17 mouse cellular contexts compared by ENCODE assay signal in the genomic region with DNA sequence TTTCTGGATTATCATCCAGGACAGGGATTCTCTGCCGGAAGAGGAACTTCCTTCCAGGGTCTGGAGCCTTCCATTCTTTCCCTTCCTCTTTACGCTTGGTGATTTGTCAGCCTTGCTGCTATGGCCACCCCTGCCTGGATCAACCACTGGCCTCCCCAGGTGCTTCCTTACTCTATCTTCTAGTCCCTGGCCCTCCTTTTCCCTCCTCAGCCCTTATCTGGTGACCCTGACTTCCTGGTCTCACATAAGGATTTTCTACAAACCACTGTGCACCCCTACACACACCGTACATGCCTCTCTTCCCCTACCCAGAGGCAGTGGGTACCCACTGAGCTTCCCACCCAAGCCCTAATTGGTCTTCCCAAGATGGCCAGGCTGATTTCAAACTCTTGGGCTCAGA. TPM values are rescaled to one million over a fixed set of nuclear protein-coding genes. Genes with fewer than 3 reads are reported as not detected.
DNase-seq lines count a peak whose midpoint lies in the region; ATAC-seq and TF ChIP-seq lines count a peak whose summit lies in the region.
"Had no signal": no experiment of that assay in that cellular context is flagged by ENCODE, and none has a peak within 500 bp of the region (broad histone marks: within the 10 kb centered on the region; RNA-seq: fewer than 3 reads in every experiment).

No protein-coding gene starts in this region.

- no peak overlapping the region for H3K27ac ChIP-seq in liver, embryonic 12.5 days
- H3K27ac ChIP-seq in thymus, adult 2 months (ENCODE audit: control insufficient read depth, insufficient read depth, low read length), result no peak overlapping the region
- H3K27ac ChIP-seq: embryonic facial prominence, embryonic 12.5 days; forebrain, embryonic 15.5 days; heart, embryonic 10.5 days; hindbrain, embryonic 12.5 days had no signal

- H3K27me3 ChIP-seq in liver, embryonic 12.5 days (replicated peaks), result peaks cover 46% of the 10 kb centered on the region
- peaks cover 79% of the 10 kb centered on the region for H3K27me3 ChIP-seq in megakaryocyte, embryonic 14.5 days (replicated peaks)
- no peaks in the 10 kb centered on the region for H3K27me3 ChIP-seq in thymus, adult 2 months (ENCODE audit: control insufficient read depth, insufficient read depth, low read length)
- H3K27me3 ChIP-seq: CH12.LX; forebrain, embryonic 15.5 days had no signal

- WGBS in liver, embryonic 12.5 days (ENCODE audit: insufficient replicate concordance), result 31% methylated on average over 3 of the region's 3 CpGs
- WGBS in thymus, adult 2 months, result 46% methylated on average over 2 of the region's 3 CpGs

- H3K9me3 ChIP-seq in liver, embryonic 12.5 days (replicated peaks), result no peaks in the 10 kb centered on the region
- no peaks in the 10 kb centered on the region for H3K9me3 ChIP-seq in megakaryocyte, embryonic 14.5 days
- H3K9me3 ChIP-seq: embryonic facial prominence, embryonic 12.5 days; forebrain, embryonic 15.5 days; heart, embryonic 10.5 days; hindbrain, embryonic 12.5 days had no signal

- TF ChIP-seq CTCF in thymus, adult 2 months (IDR thresholded peaks at IDR 0.05; ENCODE audit: borderline replicate concordance, control insufficient read depth, extremely low read depth, insufficient read depth, low read length, poor library complexity), result no peak

- H3K4me1 ChIP-seq in liver, embryonic 12.5 days, result no peaks in the 10 kb centered on the region
- peaks cover 42% of the 10 kb centered on the region for H3K4me1 ChIP-seq in megakaryocyte, embryonic 14.5 days
- H3K4me1 ChIP-seq in thymus, adult 2 months (replicated peaks; ENCODE audit: control insufficient read depth, insufficient read depth, low read length), result peaks cover 14% of the 10 kb centered on the region
- H3K4me1 ChIP-seq: embryonic facial prominence, embryonic 12.5 days; forebrain, embryonic 15.5 days; heart, embryonic 10.5 days; hindbrain, embryonic 12.5 days had no signal

- ATAC-seq in liver, embryonic 12.5 days, result no peak
- peak; percentile 37 for ATAC-seq in granulocyte monocyte progenitor cell, adult 5-6 weeks (replicated peaks; ENCODE audit: poor library complexity, severe bottlenecking)
- ATAC-seq: forebrain, embryonic 15.5 days; hindbrain, embryonic 16.5 days had no signal

- no peaks in the 10 kb centered on the region for H3K36me3 ChIP-seq in liver, embryonic 12.5 days
- no peaks in the 10 kb centered on the region for H3K36me3 ChIP-seq in megakaryocyte, embryonic 14.5 days (replicated peaks; ENCODE audit: low read length)
- no peaks in the 10 kb centered on the region for H3K36me3 ChIP-seq in thymus, adult 2 months (ENCODE audit: control insufficient read depth, insufficient read depth, low read length)
- H3K36me3 ChIP-seq: embryonic facial prominence, embryonic 12.5 days; forebrain, embryonic 15.5 days; heart, embryonic 10.5 days; hindbrain, embryonic 12.5 days had no signal

- no peak overlapping the region for H3K9ac ChIP-seq in liver, embryonic 12.5 days
- H3K9ac ChIP-seq: embryonic facial prominence, embryonic 12.5 days; forebrain, embryonic 15.5 days; hindbrain, embryonic 12.5 days had no signal

- DNase-seq in liver (no peak), MEL-GATA-1-ER (ENCODE audit: extremely low read depth, low read depth) (peak; percentile 38)
- no peak for DNase-seq in layer of hippocampus, adult 8-10 months (ENCODE audit: low spot score in 2 of 2)
- no peak for DNase-seq in thymus, adult 2 months
- no peak for DNase-seq in lung, postnatal 25 days (ENCODE audit: low spot score)

- no peak overlapping the region for H3K4me3 ChIP-seq in liver, embryonic 12.5 days
- H3K4me3 ChIP-seq in megakaryocyte, embryonic 14.5 days (replicated peaks), result peak overlapping the region; percentile 64
- no peak overlapping the region for H3K4me3 ChIP-seq in thymus, adult 2 months (ENCODE audit: control insufficient read depth, insufficient read depth, low read length)
- H3K4me3 ChIP-seq: embryonic facial prominence, embryonic 12.5 days; forebrain, embryonic 15.5 days; heart, embryonic 10.5 days; hindbrain, embryonic 12.5 days had no signal

- no peak for TF ChIP-seq POLR2A in thymus, adult 2 months (IDR thresholded peaks at IDR 0.05; ENCODE audit: control insufficient read depth, extremely low read depth, insufficient read depth, low read length, poor library complexity)

- H3K4me2 ChIP-seq in liver, embryonic 12.5 days, result 0 out of 2 replicates have a peak overlapping the region, but pooled peaks have one; percentile 8
- H3K4me2 ChIP-seq: embryonic facial prominence, embryonic 12.5 days; forebrain, embryonic 15.5 days; hindbrain, embryonic 12.5 days had no signal

RNA-seq across cellular contexts. Expression of a gene that starts 0.8 kb away (rescaled TPM):
- 0.10 and 0.27 TPM in 2 replicates for polyA plus RNA-seq in liver, embryonic 12.5 days (2016; fragmentation: Nextera tagmentation; extraction: Ambion mirVana)
- 0.45 TPM in 1 of 2 replicates, not detected in the other for total RNA-seq in granulocyte monocyte progenitor cell, adult 5-6 weeks (2014; fragmentation: Nextera tagmentation)
- 0.10 TPM in 1 of 2 replicates, not detected in the other for total RNA-seq in granulocyte monocyte progenitor cell, adult 5-6 weeks (2017)
- polyA plus RNA-seq in megakaryocyte, embryonic 14.5 days (2012; ENCODE audit: insufficient read depth, low replicate concordance), result 0.37 TPM in 1 of 2 replicates, not detected in the other
- total RNA-seq in layer of hippocampus, adult 8-10 months (2022), result under 1 TPM in 1 of 4 experiments, not detected in 3; 0.32 TPM
- 13.6 and 16.0 TPM in 2 replicates for polyA plus RNA-seq in thymus, adult 2 months (2012; rRNA removed)
- total RNA-seq: adrenal gland, postnatal 25 days; CH12.LX; gastrocnemius, adult 8-10 months; gastrocnemius, postnatal 36 days had no signal
- polyA plus RNA-seq: embryonic facial prominence, embryonic 12.5 days; heart, embryonic 10.5 days; hindbrain, embryonic 12.5 days had no signal

Comparison
In these comparisons a context has a peak if more than half of its experiments do, and no peak if none do; other contexts are left out.
1. RNA of a gene that starts 0.8 kb away (polyA plus RNA-seq): 13.6 to 16.0 TPM in thymus, adult 2 months; 0.37 TPM in megakaryocyte, embryonic 14.5 days and 0.10 to 0.27 TPM in liver, embryonic 12.5 days; every median in the first group is over 10 times any median in the second.